Mouse (Mus musculus) spleen, adult 2 months (tissue): ENCODE measurements at regions not wholly inside any gene's neighbourhood (a gene's known extent, or its start where the extent isn't known, plus 50 kb on each side); places are given as distances from the start of the nearest gene placed in this dataset.

Source experiments
- CTCF ChIP-seq: fragments of 200-500 bp; IDR thresholded peaks from 2 replicates; pipeline ENCODE4 v1.5.1; 2011; ENCODE audit warnings: mild to moderate bottlenecking, inconsistent platforms; ENCODE audit not compliant: insufficient read depth, insufficient read length, insufficient replicate concordance; ENCODE audit errors: extremely low read depth
- POLR2A ChIP-seq: fragments of 200-500 bp; IDR thresholded peaks from 2 replicates; pipeline ENCODE4 v1.6.1; 2011; ENCODE audit warnings: low read depth, low read length, inconsistent platforms

GRCm38 (mm10) chr16:29833875-29834274 lies 230.3 kb upstream of the Hes1 start:
- TF ChIP-seq POLR2A (no peak), CTCF (no peak)
